Mouse (Mus musculus) intestine, embryonic 16.5 days (tissue): ENCODE results near the gene Gm20388. TPM values are rescaled to one million over a fixed set of nuclear protein-coding genes. Genes with fewer than 3 reads are reported as not detected.
"Not testable (repeated sequence)": the region's sequence is repeated elsewhere in the genome, so short reads cannot be mapped to it uniquely, and the experiment has no call there.

ENCODE experiments used
- ATAC-seq: fragments of 200-750 bp; cut with Nextera tagmentation; 2 replicates; pipeline ENCODE4 v1.8.0; 2017; ENCODE audit warnings: moderate TSS enrichment, moderate library complexity
- H3K27ac ChIP-seq: fragments of 300-500 bp; sonication (generic); 2 replicates; pipeline ENCODE4 v1.5.1; 2014; ENCODE audit warnings: mild to moderate bottlenecking, low read length
- H3K27me3 ChIP-seq: fragments of 300-500 bp; sonication (generic); replicated peaks from 2 replicates; pipeline ENCODE4 v1.6.1; 2014; ENCODE audit warnings: low read length, control low read depth, mixed read lengths; ENCODE audit not compliant: control insufficient read depth, insufficient read depth
- H3K36me3 ChIP-seq: fragments of 300-500 bp; sonication (generic); 2 replicates; pipeline ENCODE4 v1.6.1; 2014; ENCODE audit warnings: low read length, control low read depth; ENCODE audit not compliant: control insufficient read depth, insufficient read depth
- H3K4me1 ChIP-seq: fragments of 300-500 bp; sonication (generic); 2 replicates; pipeline ENCODE4 v1.6.1; 2014; ENCODE audit warnings: low read length, control low read depth, mixed read lengths; ENCODE audit not compliant: control insufficient read depth, insufficient read depth
- H3K4me2 ChIP-seq: fragments of 300-500 bp; sonication (generic); 2 replicates; pipeline ENCODE4 v1.6.1; 2014; ENCODE audit warnings: low read depth, low read length, control low read depth
- H3K4me3 ChIP-seq: fragments of 300-500 bp; sonication (generic); 2 replicates; pipeline ENCODE4 v1.5.1; 2014; ENCODE audit warnings: mild to moderate bottlenecking, low read length
- H3K9ac ChIP-seq: fragments of 300-500 bp; sonication (generic); 2 replicates; pipeline ENCODE4 v1.6.1; 2014; ENCODE audit warnings: low read depth, low read length
- H3K9me3 ChIP-seq: fragments of 300-500 bp; sonication (generic); 2 replicates; pipeline ENCODE4 v1.6.1; 2016; ENCODE audit warnings: low read length, control low read depth; ENCODE audit not compliant: control insufficient read depth
- WGBS: fragments of 180-500 bp; shearing (Covaris S2); extraction: QIAGEN DNeasy Blood & Tissue Kit; methylation state at CpG from one replicate; pipeline ENCODE4 v1.1.7; 2014; 5-methylcytosine and 5-hydroxymethylcytosine counted together
- polyA plus RNA-seq: library from polyadenylated mRNA; unstranded; fragments of >200 nt; fragmentation: Nextera tagmentation; extraction: Ambion mirVana; gene quantifications from 2 replicates; pipeline ENCODE4 v1.2.1, GENCODE M21; 2015

Gene Gm20388
- polyA plus RNA-seq, 1 experiment from 2014 or later, result 5.8 TPM

GRCm38 (mm10) chr8:123514781-123515539 is 3604.3 kb downstream of the Gm20388 start, which contains the start of gene Dbndd1:
Dbndd1 (minus strand) TSS chr8:123515463.
- no peaks in the 10 kb centered on the region for H3K36me3 ChIP-seq
- no peaks in the 10 kb centered on the region for H3K9me3 ChIP-seq
- peak within 1 kb of the TSS; percentile 58 for H3K9ac ChIP-seq
- under 1% methylated on average over 57 of the region's 63 CpGs for WGBS
- peak within 1 kb of the TSS; percentile 66 for H3K4me3 ChIP-seq
- peaks cover 30% of the 10 kb centered on the region for H3K27me3 ChIP-seq
- peaks cover 17% of the 10 kb centered on the region for H3K4me1 ChIP-seq
- peak; percentile 21; the same call in 1 of the 2 replicates for ATAC-seq
- H3K4me2 ChIP-seq, result peak within 1 kb of the TSS; percentile 99
- no peak within 1 kb of the TSS for H3K27ac ChIP-seq

DNA sequence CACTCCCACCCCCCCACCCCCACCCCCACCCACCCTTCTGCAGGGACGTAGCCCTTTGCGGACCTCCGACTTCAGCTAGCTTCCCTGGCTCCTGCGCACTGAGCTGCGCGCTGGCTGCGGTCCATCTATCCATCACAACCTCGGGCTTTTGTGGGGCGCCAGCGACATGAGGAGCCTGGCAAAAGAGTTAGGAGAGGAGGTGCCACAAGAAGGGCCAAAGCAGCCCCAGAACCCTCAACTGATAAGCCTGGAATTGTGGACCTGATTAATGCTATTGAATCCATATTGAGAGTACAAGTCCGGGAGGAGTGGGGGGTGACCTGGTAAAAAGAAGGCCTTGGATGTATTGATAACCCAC is 3604.9 kb downstream of the Gm20388 start:
- H3K9ac ChIP-seq, result no peak overlapping the region
- H3K36me3 ChIP-seq, result no peaks in the 10 kb centered on the region
- H3K4me2 ChIP-seq, result peak overlapping the region; percentile 99
- WGBS, result 2% methylated on average over 11 of the region's 11 CpGs
- H3K4me1 ChIP-seq, result peaks cover 17% of the 10 kb centered on the region
- no peak overlapping the region for H3K27ac ChIP-seq
- H3K27me3 ChIP-seq, result peaks cover 30% of the 10 kb centered on the region
- H3K9me3 ChIP-seq, result no peaks in the 10 kb centered on the region
- H3K4me3 ChIP-seq, result peak overlapping the region; percentile 66; the same call in 1 of the 2 replicates
- ATAC-seq, result no peak

- no peak overlapping the region for H3K27ac ChIP-seq
- no peak overlapping the region for H3K9ac ChIP-seq
- H3K36me3 ChIP-seq, result no peaks in the 10 kb centered on the region
- peaks cover 30% of the 10 kb centered on the region for H3K27me3 ChIP-seq
- peaks cover 17% of the 10 kb centered on the region for H3K4me1 ChIP-seq
- no peaks in the 10 kb centered on the region for H3K9me3 ChIP-seq
- H3K4me2 ChIP-seq, result no peak overlapping the region
- H3K4me3 ChIP-seq, result no peak overlapping the region
- 39% methylated on average over 2 of the region's 2 CpGs for WGBS
- ATAC-seq, result no peak
Measured at GRCm38 (mm10) chr8:123516596-123516995, 3606.0 kb downstream of the Gm20388 start.

DNA sequence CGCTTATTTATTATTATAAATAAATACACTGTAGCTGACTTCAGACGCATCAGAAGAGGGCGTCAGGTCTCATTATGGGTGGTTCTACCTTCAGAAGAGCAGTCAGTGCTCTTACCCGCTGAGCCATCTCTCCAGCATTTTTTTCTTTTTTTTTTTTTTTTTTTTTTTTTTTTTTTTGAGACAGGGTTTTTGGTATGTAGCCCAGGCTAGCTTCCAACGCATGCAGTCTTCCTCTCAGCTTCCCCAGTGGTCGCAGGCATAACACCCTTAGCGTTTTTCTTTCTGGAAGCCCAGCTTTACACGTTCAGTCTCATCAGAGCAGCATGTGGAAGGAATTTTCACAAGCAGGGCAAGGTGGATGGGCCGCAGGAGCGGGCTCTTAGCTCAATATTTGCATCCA is 3607.5 kb downstream of the Gm20388 start:
- H3K9me3 ChIP-seq, result no peaks in the 10 kb centered on the region
- H3K4me3 ChIP-seq, result peak overlapping the region; percentile 65
- no peak overlapping the region for H3K27ac ChIP-seq
- no peaks in the 10 kb centered on the region for H3K36me3 ChIP-seq
- H3K4me2 ChIP-seq, result peak overlapping the region; percentile 43
- peak; percentile 2; the same call in 1 of the 2 replicates for ATAC-seq
- H3K27me3 ChIP-seq, result peaks cover 23% of the 10 kb centered on the region
- H3K4me1 ChIP-seq, result peaks cover 17% of the 10 kb centered on the region
- no peak overlapping the region for H3K9ac ChIP-seq
- 35% methylated on average over 10 of the region's 10 CpGs for WGBS

- Histone ChIP-seq H3K9me3 (no peaks in the 10 kb centered on the region), H3K27ac (no peak within 1 kb of the TSS), H3K27me3 (peaks cover 22% of the 10 kb centered on the region), H3K4me3 (peak within 1 kb of the TSS; percentile 65), H3K36me3 (no peaks in the 10 kb centered on the region), H3K4me1 (peaks cover 17% of the 10 kb centered on the region), H3K9ac (peak within 1 kb of the TSS; percentile 66), H3K4me2 (peak within 1 kb of the TSS; percentile 70)
- ATAC-seq, result peak; percentile 97
- WGBS, result under 1% methylated on average over 20 of the region's 20 CpGs
Measured at GRCm38 (mm10) chr8:123518667-123519066, 3608.0 kb downstream of the Gm20388 start, which contains the start of gene Gas8. Gas8 (plus strand) TSS chr8:123518834.

GRCm38 (mm10) chr8:123520048-123520447 is 3609.4 kb downstream of the Gm20388 start:
- not testable (repeated sequence) for H3K36me3 ChIP-seq, H3K4me1 ChIP-seq, H3K27me3 ChIP-seq, H3K9me3 ChIP-seq, H3K9ac ChIP-seq, H3K4me2 ChIP-seq, H3K4me3 ChIP-seq, H3K27ac ChIP-seq, ATAC-seq
- 94% methylated on average over 1 of the region's 1 CpGs for WGBS

DNA sequence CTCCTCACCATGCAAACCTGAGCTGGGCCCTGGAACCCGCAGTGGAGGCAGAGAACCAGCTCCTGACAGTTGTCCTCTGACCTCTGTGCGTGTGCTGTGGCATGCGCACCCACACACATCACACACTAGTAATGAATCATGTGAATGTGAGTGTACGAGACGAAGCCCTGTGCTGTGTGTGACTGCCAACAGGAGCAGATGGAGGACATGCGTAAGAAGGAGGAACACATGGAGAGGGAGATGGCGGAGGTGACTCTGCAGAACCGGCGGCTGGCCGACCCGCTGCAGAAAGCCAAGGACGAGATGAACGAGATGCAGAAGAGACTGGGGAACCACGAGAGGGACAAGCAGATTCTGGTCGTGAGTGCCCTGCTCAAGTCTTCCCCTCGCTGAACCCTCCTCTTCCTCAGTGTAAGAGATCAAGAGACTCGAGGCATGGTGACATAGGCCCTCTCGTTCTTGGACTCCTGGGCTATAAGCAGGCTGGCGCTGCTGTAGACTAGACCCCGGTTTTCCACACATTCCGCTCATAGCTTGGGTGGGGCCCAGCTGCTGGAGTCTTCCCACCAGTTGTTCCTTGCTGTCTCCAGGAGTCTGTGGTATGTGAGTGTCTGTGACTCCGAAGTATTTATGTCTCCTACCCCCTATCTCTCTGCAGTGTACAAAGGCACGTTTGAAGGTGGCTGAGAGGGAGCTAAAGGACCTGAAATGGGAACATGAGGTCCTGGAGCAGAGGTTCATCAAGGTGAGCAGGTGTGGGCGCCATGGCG is 3617.3 kb downstream of the Gm20388 start:
- Histone ChIP-seq H3K36me3 (peaks cover 26% of the 10 kb centered on the region), H3K4me2 (no peak overlapping the region), H3K4me1 (no peaks in the 10 kb centered on the region), H3K9me3 (no peaks in the 10 kb centered on the region), H3K27ac (no peak overlapping the region), H3K9ac (no peak overlapping the region), H3K4me3 (no peak overlapping the region), H3K27me3 (no peaks in the 10 kb centered on the region)
- 89% methylated on average over 25 of the region's 25 CpGs for WGBS
- ATAC-seq, result no peak

DNA sequence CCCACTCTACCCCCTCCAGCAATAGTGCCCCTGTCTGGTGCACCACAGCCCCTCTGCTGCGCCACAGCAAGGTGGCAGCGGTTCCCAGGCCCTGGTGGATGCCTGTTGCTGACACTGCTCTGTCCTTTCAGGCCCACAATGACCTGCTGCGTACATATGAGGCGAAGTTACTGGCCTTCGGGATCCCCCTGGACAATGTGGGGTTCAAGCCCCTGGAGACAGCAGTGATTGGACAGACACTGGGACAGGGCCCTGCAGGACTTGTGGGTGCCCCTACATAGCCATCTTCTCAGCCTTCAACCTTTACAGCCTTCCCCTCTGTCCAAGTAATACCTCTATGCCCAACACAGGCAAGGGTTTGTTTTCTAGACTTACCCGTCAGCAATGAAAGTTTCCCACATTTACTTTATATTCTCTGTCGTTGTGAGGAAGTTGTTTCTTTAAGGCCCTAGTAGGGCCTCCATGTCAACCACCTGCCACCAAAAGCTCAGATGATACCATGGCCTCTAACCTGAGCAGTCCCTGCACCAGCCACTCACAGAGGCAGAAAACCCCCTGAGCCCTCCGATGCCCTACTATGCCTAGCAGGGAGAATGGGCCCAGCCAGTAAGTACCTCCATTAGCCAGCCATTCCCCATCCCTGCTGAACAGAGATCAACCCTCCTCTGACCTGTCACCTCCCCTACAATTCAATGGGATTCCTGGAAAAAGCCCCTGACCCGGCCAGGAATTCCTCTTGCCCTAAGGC is 3625.8 kb downstream of the Gm20388 start:
- Histone ChIP-seq H3K9me3 (no peaks in the 10 kb centered on the region), H3K9ac (no peak overlapping the region), H3K36me3 (peaks cover 3% of the 10 kb centered on the region; the same call in 1 of the 2 replicates), H3K27ac (no peak overlapping the region), H3K4me1 (no peaks in the 10 kb centered on the region), H3K27me3 (no peaks in the 10 kb centered on the region; the same call in 1 of the 2 replicates), H3K4me2 (no peak overlapping the region), H3K4me3 (no peak overlapping the region)
- 88% methylated on average over 9 of the region's 9 CpGs for WGBS
- ATAC-seq, result no peak

DNA sequence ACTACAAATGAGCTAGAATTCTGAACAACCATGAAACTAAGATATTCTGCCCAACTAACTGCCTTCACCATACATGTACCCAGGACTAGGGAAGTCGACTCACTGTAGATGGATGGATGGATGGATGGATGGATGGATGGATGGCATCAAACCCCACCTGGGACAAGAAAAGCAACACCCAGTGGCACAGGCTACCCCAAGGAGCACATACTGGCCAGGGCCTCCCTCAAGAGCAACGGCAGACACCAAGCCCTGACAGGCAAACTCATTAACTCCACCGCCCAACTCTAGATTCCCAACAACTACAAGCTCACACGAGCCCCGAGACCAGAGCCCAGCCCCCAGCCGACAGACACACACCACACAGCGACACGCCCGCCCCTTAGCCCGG is 3626.3 kb downstream of the Gm20388 start:
- no peak overlapping the region for H3K4me3 ChIP-seq
- H3K9ac ChIP-seq, result no peak overlapping the region
- ATAC-seq, result no peak
- H3K4me2 ChIP-seq, result no peak overlapping the region
- no peaks in the 10 kb centered on the region for H3K4me1 ChIP-seq
- H3K27ac ChIP-seq, result no peak overlapping the region
- H3K9me3 ChIP-seq, result no peaks in the 10 kb centered on the region
- 32% methylated on average over 10 of the region's 10 CpGs for WGBS
- peaks cover 3% of the 10 kb centered on the region; the same call in 1 of the 2 replicates for H3K36me3 ChIP-seq
- no peaks in the 10 kb centered on the region; the same call in 1 of the 2 replicates for H3K27me3 ChIP-seq
